Mouse (Mus musculus) gastrocnemius, postnatal 4 days (tissue): ENCODE measurements around the gene Cep350. TPM values are rescaled to one million over a fixed set of nuclear protein-coding genes. Genes with fewer than 3 reads are reported as not detected.
"Not testable (repeated sequence)": the region's sequence is repeated elsewhere in the genome, so short reads cannot be mapped to it uniquely, and the experiment has no call there.

Source experiments
- DNase-seq, 2 experiments: peaks; one replicate each; pipeline ENCODE4 v3.0.0; 2021 to 2022; ENCODE audit warnings: low spot score in 2 of 2, mixed read lengths in 2 of 2
- total RNA-seq, 2 experiments: library from RNA; stranded (reverse); gene quantifications; 2 replicates each; pipeline ENCODE4 v1.2.3; 2021

The Cep350 gene
- total RNA-seq, 2 experiments from 2014 or later = 65.3 to 67.9 TPM

GRCm38 (mm10) chr1:155894382-155894781 is 78.7 kb downstream of the Cep350 start:
- no peak for DNase-seq

GRCm38 (mm10) chr1:155886846-155887245 is 86.2 kb downstream of the Cep350 start:
- no peak for DNase-seq

GRCm38 (mm10) chr1:155882646-155883231 is 90.3 kb downstream of the Cep350 start:
- DNase-seq = not testable (repeated sequence)

- DNase-seq = no peak
These were observed 93.5 kb downstream of the Cep350 start for GRCm38 (mm10) chr1:155879596-155879995.

GRCm38 (mm10) chr1:155862967-155863366 is 110.1 kb downstream of the Cep350 start:
- DNase-seq = no peak

GRCm38 (mm10) chr1:155854926-155855702 is 117.9 kb downstream of the Cep350 start:
- DNase-seq = no peak

GRCm38 (mm10) chr1:155853009-155853408 is 120.0 kb downstream of the Cep350 start:
- no peak for DNase-seq

GRCm38 (mm10) chr1:155844235-155844634 is 128.8 kb downstream of the Cep350 start:
- DNase-seq = no peak

- no peak for DNase-seq
These were observed 129.5 kb downstream of the Cep350 start for GRCm38 (mm10) chr1:155843538-155843937.

GRCm38 (mm10) chr1:155835667-155836066 is 137.4 kb downstream of the Cep350 start:
- DNase-seq = no peak

- no peak for DNase-seq
These were observed 139.4 kb downstream of the Cep350 start for GRCm38 (mm10) chr1:155833610-155834009.

- no peak for DNase-seq
These were observed 141.1 kb downstream of the Cep350 start for GRCm38 (mm10) chr1:155831958-155832357.

GRCm38 (mm10) chr1:155830861-155831260 is 142.2 kb downstream of the Cep350 start:
- no peak for DNase-seq

- no peak for DNase-seq
These were observed 145.3 kb downstream of the Cep350 start for GRCm38 (mm10) chr1:155827703-155828295.

GRCm38 (mm10) chr1:155826803-155827395 is 146.2 kb downstream of the Cep350 start:
- no peak for DNase-seq

- DNase-seq = no peak
These were observed 146.9 kb downstream of the Cep350 start for GRCm38 (mm10) chr1:155825940-155826716.

GRCm38 (mm10) chr1:155820646-155821045 is 152.4 kb downstream of the Cep350 start:
- DNase-seq = no peak

- no peak for DNase-seq
These were observed 156.9 kb downstream of the Cep350 start for GRCm38 (mm10) chr1:155816167-155816566.

GRCm38 (mm10) chr1:155812581-155813499 is 160.2 kb downstream of the Cep350 start, which contains the start of gene Qsox1:
Qsox1 (minus strand) TSS chr1:155812889.
- DNase-seq = peak; percentile 81 to 88
